Mouse (Mus musculus) ovary, adult 18-20 months (tissue): ENCODE measurements at regions not wholly inside any gene's neighbourhood (a gene's known extent, or its start where the extent isn't known, plus 50 kb on each side); places are given as distances from the start of the nearest gene placed in this dataset.

Source experiments
- DNase-seq: peaks from one replicate; pipeline ENCODE4 v3.0.0; 2022; ENCODE audit warnings: low spot score, mixed read lengths

DNA sequence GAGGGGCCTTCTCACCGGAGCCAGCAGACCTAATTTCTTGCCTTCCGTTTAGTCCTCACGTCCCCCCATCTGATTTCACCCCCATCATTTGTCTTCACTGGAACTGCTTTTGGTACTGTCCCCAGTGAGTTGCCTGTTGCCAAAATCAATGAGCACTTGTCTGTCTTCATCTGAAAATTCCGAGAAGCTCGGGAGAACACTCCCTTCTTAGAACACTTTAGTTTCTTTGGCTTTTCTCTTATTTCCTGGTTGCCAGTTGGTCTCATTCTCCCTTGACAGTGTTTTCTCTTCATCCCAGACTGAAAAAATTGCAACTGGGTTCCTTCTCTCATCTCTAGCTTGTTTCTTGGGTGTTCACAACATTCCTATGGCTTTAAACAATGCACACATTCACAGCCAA is 305.2 kb upstream of the Gm9747 start:
- DNase-seq, result no peak

- no peak for DNase-seq
Measured at GRCm38 (mm10) chr1:81933064-81933463, 299.8 kb upstream of the Gm9747 start.

- DNase-seq, result no peak
Measured at GRCm38 (mm10) chr1:81945236-81945635, 287.7 kb upstream of the Gm9747 start.

DNA sequence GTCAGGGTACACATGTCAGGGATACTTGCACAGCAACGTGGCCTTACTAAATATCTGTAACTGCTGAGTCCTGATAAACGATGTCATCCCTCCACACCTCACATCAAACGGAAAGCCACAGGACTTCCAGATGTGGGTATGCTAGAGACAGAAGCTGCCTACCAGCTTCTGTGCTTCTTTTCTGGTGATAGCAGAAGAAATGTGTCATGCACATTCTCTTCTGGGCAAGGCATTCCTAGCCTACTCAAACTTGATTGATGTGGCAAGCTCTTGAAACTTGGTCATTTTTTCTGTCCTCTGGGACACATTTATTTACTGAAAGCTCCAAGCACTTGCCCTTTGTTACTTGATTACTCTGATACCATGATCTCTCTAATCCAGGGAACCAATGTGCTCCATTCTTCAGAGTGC is 282.8 kb upstream of the Gm9747 start:
- DNase-seq, result no peak

GRCm38 (mm10) chr1:81950853-81951252 is 282.1 kb upstream of the Gm9747 start:
- DNase-seq, result no peak

DNA sequence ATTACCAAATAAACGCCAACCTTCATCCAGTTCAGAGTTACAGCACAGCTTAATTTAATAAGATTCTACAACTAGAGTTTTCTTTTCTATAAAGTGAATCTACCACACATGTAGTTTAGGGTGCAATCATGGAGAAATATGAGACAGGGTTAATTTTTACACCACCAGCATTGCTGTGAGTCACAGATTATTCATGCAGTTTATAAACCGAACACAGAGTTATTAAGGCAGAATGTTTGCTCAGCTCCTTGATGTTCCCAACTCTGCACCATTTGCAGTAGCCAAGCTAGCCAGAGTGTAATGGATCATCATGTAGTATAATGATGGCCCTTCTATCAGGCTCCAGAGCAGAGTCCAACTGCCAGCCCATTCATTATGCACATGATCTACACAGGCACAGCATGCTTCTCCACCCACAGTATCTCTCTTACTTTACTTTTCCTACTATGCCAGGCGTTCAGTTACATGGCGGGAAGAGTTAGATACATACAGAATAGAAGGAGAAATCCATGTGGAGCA is 281.4 kb upstream of the Gm9747 start:
- DNase-seq, result no peak

DNA sequence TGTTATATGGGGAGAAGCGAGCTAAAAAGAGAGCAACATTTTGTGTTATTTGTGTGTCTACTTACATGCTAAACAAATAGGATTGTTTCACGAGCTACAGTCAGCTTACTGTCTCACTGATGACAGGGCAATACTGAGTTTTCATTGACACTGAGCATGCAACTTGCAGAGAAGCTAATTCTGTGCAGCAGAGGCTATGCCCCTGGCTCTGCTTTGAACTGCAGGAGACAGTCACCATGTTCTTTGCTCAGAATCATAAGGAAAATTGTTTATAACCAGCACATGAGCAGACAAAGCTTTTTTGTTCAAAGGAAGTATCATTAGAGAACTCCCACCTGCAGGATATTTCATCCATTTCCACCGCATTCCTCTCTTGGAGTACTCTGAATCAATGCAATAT is 280.8 kb upstream of the Gm9747 start:
- DNase-seq, result no peak

GRCm38 (mm10) chr1:81954507-81954906 is 278.4 kb upstream of the Gm9747 start:
- DNase-seq, result no peak

DNA sequence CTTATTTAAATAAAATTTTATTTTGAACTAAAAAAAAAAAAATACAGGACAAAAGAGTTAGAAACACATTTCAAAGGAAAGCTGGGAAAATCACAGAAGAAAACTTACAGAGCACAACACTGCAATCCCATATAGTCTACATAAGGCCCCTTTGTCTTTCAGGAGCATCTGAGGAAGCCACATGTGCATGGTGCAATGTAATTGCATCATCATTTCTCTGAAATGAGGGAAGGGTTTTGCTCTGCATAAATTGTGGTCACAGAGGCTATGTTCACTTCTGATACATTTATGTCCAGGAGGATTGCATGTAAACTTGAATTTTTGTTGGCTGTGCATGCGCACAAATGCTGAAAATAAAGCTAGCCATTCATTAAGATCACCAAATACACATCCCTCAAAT is 265.9 kb upstream of the Gm9747 start:
- no peak for DNase-seq

- no peak for DNase-seq
Measured at GRCm38 (mm10) chr1:81967746-81968295, 265.1 kb upstream of the Gm9747 start.

- no peak for DNase-seq
Measured at GRCm38 (mm10) chr1:81972575-81972974, 260.3 kb upstream of the Gm9747 start.

DNA sequence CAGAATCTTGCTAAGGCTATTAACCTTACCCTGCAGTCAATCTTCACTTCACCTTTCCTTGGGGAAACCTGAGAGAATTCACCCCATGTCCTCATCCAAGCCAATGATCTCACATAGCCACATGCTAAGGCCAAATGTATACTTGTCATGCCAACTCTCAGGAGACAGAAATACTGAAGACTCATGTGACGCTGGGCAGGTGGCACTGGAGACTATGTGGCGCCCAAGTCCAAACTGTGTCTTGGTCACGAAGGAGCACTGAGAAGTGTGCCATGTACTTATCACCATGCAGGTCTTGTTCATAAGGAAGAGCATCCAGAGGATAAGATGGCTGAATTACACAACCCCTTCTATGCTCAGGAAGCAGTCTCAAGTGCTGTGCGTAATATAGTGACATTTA is 259.4 kb upstream of the Gm9747 start:
- DNase-seq, result no peak

GRCm38 (mm10) chr1:82007943-82008342 is 225.0 kb upstream of the Gm9747 start:
- DNase-seq, result no peak

DNA sequence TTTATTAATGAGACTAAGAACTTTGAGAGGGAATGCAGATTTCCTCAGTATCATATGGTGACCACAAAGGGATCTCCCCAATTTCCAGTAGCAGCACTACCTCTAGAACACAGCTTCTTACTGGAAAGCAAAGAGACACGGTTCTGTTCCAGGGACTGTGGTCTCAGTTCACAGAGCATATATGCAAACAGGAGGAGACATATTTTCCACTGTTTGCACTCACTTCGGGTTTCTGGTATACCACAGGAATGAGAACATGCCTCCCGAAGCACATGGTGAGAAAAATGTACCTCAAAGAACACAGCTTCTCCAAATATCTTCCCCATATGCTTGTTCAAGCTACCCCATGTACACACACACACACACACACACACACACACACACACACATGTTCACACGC is 224.1 kb upstream of the Gm9747 start:
- no peak for DNase-seq

DNA sequence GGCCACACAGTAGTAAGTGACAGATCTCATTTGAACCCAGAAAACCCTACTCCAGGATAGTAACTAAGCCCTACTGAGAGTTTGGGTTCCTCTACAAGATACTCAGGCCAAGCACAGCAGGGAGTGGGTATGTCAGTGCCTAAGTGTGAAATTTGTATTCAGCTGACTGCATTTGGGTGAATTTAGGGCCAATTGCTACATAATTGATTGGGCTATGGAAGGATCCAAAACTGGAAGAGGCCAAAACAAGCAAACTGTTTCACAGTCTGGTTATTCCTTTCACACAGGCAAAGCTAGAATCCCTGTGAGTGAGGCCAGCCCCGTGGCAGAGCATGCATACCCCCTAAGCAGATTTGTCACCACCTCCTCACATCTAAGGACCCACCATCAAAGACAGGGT is 221.9 kb upstream of the Gm9747 start:
- DNase-seq, result no peak

DNA sequence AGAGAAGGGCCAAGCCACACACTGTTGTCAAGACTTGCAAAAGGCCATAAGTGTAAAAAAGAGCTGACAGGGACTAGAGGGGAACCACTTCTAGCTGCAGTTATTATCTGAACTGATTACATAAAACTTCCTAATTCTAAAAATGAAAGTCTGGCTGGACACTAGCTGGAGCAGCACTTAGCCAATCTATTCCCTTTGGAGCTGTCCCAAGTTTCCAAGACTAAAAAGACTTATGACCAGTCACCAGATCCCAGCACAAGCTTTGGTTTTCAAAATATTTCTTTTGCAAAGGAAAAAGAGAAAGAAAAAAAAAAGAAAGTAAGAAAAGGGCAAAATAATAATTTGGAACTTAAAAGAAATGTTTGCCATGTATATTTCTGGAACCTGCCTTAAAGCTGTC is 217.6 kb upstream of the Gm9747 start:
- DNase-seq, result no peak

DNA sequence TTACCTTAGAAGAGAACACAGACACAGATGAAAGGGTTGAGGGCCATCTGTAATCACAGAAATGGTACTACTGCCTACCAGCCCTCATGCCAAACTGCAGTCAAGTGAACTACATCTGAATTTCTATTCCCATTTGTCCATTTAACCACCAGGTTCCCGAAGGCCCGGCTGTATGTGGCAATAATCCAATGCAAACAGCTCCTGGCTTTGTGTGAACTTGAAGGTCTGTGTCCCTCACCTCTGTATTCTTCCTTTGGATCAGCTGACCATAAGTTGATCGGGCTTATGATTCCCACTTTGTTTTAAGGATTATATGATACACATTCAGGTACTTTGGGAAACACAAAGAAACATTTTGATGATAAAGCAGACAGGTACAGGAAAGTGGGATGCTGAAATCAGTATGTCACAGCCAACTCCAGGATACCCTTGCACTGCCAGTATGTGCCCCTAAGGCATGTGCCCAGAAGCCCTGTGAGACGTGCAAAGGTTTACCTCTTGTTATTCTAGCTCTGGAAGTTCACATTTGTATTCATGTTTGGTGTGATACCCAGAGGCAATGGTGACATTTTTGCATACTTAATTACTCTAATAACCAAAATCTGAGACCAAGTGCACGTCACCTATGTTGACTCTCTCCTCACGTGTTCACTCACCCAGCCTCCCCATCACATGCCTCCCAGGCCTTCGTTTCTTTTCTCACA is 214.1 kb upstream of the Gm9747 start:
- no peak for DNase-seq

DNA sequence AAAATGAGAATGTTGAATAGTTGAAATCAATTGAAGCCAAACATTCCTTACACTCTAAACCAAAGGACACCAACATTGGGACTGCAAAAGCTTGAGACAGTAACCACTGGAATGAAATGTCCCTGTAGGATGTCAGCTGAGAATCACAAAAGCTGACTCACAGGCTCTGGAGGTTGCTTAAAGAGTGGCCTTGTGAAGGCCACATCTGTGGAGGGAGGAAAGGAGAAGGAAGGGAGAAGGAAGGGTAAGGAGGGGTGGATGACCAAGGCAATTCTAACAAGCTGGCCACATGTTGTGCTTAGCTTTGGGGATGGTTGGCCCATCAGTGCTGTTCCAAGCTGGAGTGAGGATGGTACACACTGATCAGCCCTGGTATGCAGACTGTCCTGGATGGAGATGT is 205.2 kb upstream of the Gm9747 start:
- DNase-seq, result no peak

- no peak for DNase-seq
Measured at GRCm38 (mm10) chr1:82031130-82031529, 201.8 kb upstream of the Gm9747 start.

DNA sequence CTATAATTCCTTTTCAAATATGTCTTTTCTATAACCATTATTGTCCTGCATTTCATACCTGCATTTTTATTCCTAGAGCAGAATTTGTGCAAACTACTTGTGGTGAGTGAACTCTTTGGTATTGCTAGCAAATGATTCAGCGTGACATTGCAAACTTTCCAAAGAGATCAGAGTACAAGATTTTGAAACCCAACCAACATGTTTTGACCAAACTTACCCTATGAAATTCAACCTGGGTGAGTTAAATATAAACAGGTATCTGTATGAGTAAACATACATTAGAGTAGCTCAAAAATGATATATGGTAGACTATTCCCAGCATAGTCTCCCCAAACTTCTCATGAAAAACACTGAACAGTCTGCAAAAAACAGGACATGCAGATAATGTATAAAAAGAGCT is 200.5 kb upstream of the Gm9747 start:
- no peak for DNase-seq

- no peak for DNase-seq
Measured at GRCm38 (mm10) chr1:82038171-82038570, 194.7 kb upstream of the Gm9747 start.

DNA sequence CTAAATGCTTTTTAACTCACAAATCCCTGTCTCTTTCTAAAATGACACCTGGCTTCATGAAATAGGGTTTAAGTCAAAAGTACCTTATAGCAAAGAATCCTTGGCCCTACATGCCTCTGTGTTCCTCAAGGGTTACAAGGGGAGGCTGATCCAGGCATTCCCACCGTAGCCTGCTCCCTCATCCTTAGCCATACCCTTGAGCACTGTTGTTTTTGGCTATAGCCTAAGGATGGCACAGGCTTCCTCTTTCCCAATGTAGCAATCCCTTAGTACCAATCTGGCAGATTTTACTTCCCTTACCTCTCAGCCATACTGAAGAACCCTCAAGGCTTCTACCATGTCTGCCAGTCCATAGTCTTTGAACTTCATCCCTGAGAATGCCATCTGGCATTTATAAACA is 194.2 kb upstream of the Gm9747 start:
- no peak for DNase-seq

GRCm38 (mm10) chr1:82041286-82042050 is 191.4 kb upstream of the Gm9747 start:
- DNase-seq, result no peak
